Mouse (Mus musculus) kidney, adult 18-20 months (tissue): Measurements from ENCODE around the gene Oasl1.
"Not testable (repeated sequence)": the region's sequence is repeated elsewhere in the genome, so short reads cannot be mapped to it uniquely, and the experiment has no call there.

Experiments used
- DNase-seq: peaks from one replicate; pipeline ENCODE4 v3.0.0; 2021

The Oasl1 gene

DNA sequence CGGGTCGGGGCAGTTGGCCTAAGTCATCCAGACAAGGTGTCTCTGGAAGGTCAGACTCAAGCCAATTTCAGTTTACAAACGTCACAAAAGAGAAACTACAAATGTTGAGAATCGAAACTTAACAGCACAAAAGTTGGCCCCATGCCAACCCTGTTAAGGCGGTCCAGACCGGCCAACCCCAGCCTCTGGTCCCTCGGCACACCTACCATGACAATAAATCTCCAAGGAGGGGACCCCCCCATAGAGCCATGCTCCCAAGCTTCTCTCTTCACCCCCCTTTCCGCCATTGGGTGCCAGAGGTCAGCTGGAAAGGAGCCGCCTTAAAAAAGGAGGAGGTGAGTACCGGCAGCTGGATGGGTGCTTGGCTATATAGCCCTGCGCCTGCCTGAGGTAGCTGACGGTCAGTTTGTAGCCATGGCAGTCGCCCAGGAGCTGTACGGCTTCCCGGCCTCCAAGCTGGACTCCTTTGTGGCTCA, at the start of gene Oasl1:
Oasl1 (plus strand) TSS at position 243 of the 476 bp plus-strand sequence.
- peak; percentile 82 for DNase-seq

DNA sequence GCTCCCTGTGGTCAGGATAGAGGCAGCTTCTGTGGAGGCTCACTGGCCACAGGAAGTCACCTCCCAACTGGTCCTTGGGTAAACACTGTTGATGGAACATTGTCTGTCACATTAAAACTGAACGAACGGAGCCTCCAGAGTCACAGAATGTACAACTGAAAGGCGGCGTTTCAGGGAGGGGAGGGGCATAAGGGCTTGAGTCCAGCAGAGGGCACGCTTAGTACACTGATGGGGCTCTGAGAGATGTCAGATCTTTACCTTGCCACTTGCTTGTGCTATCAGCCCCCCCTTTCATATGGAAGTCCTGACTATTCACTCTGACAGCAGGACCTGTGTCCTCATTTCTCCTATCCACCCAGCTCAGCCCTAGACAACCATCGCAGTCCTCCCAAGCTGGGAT, 47.2 kb upstream of the Oasl1 start:
- peak; percentile 38 for DNase-seq

DNA sequence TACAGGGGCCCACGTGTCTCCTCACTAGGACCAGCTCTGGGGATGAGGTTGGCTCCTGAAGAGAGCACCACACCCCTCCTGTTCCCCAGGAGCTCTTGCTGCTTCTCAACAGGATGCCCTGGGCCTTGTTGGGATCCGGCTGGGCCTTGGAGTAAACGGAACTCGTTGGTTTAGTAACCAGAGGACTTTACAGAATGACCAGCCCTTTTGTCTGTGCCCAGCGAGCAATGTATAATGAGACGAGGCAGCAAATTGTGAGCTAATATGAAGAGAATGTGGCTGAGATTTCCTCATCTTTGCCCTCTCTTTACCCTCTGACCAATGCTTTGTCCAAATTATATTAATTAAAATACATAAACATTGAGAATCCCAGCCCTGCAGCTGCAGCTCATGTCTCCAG, 46.7 kb upstream of the Oasl1 start:
- no peak for DNase-seq

DNA sequence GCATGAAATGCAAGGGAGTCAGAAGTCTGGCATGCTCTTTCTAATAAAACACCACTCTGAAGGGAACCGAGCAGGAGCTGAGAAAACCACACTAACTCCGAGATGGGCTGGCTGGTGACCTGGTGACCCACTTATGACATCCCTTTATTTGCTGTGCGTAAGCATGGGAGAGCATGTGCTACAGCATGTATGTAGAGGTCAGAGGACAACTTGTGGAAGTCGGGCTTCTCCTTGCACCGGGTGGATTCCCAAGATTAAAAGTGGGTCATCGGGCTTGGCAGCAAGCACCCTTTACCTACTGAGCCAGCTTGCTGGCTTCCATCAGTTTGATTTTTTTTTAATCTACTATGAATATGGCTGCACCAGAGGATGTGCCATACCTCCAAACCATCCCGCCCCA, 45.6 kb upstream of the Oasl1 start:
- DNase-seq = no peak

DNA sequence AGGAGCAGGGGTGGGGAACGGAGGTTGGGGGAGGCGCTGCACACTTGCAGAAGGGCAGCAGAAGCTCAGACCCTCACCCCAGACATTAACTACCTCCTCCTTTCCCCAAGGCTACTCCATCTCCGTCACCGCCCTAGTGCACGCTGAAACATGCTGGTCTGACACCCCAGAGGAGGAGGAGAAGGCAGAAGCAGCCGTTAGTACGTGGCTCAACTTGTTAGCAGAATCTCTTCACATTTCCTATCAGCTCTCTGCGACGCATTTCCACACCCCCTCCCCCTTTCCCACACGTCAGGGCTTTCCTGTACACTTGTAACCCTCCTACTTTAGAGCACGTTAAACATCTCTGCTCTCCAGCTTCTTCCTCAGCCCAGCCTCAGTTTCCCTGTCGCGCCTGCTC, 43.6 kb upstream of the Oasl1 start:
- no peak for DNase-seq

DNA sequence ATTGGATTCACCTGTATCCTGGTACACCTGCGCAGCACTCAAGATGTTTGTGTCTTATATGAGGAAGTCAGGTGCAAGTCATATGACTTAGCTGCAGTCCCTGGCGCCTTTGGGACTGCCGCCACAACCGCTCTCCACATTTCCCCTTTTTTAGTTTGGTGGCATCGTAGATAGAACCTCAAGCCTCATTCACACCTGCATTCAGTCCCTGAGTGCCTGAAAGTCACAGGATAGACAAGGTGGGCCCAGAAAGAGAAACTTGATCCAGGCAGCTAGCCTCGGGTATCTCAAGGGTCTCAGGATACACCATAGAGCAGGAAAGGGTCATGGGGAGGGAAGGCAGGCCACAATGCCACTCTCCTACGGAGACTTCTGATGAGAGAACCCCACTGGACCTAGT, 40.7 kb upstream of the Oasl1 start:
- DNase-seq = not testable (repeated sequence)

DNA sequence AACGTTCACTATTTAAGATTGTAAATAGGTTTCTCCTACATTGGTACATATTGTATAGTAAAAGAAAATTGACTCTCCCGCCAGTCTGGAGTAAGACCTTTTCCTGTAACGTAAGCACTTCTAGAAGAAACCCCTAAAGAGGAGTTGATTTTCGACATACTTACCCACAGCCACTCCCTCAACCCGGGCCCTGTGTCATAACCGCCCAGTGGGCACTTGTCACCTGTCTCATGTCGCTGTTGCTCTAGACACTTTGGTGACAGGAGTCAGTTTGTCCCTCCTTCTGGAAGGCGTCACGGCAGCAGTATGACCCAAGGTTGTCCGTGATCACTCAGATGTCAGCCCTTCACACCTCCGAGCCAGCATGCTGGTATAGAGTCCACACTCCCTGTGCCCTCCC, 40.0 kb upstream of the Oasl1 start:
- no peak for DNase-seq

DNA sequence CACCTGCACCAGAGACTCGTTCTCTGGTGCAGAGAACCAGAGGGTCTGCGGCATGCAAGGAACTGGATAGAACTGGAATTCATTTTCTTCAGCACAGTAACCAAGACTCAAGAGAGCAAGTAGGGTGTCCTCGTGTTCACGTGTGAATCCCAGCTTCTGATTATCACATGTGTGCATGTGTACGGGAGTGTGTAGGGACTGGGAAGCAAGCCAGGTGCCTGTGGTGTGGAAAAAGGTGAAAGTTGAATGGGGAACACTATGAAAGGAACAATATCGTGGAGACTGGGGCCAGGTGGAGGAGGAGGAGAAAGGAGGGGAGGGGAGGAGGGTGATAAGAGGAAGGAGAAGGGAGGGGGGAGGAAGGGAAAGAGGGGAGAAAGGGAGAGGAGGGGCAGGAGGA, 36.2 kb upstream of the Oasl1 start:
- no peak for DNase-seq

DNA sequence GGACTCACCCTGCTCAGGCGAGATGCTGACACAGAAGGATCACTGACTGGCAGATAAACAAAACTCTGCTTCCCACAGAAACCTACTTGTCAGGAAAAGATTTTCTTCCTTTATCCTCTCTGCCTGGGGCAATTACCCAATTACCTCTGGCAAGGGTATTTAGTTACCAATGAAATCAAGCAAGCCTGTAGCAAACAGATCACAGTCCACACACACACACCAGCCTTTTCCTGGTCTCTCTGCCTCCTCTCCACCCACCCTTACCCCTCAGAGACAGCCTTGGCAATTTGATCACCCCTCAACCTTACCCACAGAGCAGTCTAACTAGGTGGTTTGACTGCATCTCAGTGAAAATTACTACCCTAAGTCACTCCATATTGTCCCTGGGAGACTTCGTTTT, 34.0 kb upstream of the Oasl1 start:
- DNase-seq = no peak

DNA sequence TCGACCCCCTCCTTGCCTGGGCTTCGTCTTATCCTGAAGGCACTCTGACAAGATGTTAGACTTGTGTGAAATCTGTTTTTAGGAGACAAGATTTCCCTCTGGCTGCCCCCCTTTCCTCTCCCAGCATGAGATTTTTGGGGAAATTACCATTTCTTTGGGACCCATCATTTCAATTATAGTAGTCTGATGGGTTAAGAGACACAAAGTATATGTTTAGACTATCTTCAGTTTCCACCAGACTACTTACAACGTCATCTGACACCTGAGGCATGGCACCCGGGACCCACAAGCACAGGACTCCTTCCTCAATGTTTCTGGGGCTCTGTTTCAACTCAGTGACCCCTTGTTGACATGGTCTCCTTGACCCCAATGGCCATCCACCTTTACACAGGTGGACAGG, 27.5 kb upstream of the Oasl1 start:
- DNase-seq = no peak

DNA sequence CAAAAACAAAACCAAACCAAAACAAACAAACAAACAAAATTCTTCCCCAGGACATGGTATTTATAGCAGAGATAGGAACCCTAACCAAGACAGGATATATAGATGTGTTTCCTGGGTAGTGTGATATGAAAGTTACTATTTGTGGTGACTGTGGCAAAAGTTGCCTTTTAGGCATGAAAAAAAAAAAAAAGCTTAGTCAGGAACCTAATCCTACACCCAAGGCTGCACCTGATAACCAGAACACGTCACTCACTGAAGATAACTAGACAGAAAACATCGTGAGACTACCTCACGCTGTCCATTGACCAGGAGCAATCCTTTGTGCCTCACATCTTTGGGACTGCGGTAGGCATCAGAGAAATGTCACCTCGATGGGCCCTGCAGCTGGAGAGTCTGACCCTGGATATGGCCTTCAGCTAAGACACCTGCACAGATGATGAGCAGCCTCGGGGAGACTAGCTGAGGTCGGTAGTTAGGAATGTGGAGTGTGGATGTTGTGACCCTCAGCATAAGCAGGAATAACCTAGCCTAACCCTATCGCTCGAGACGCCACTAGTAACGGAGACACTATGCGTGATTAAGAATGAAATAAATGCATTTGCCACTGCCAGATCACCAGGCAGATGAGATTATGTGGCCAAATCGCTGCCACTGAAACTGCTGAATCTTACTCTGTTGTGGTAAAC, 26.2 kb upstream of the Oasl1 start, which contains the start of gene Oasl2:
Oasl2 (plus strand) TSS at position 249 of the 686 bp plus-strand sequence.
- no peak for DNase-seq

DNA sequence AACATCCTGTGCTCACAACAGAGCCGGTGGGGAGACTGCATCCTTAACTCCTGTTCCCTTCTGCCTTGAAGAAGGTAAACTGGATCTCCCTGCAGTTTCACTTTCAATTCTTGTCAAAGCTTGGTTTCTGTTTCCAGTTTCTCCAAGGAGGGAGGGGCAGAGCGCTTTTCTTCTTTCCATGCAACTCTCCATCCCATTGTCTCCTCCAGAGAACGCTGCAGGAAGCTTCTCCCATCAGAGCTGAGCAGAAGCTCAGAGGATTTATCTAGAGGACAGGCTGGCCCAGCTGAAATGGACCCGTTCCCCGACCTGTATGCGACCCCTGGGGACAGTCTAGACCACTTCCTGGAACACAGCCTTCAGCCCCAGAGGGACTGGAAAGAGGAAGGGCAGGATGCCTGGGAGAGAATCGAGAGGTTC, 25.7 kb upstream of the Oasl1 start:
- peak; percentile 59 for DNase-seq

DNA sequence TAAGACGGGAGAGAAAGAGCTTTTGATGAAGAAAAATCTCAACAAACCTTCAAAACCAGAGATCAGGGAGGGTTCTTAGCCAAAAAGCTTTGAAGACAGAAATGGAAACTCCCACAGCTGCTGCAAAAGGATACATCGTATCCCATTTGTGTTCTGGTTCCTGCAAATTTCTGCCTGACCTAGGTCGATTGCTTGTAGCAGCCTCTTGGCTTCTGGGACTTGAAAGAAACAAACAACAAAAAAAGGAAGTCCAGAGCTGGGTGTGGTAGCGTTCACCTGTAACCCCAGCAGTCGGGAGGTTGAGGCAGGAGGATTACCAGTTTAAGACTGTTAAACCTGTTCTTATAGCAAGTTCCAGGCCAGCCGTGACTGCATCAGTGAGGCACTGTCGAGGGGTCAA, 24.2 kb upstream of the Oasl1 start:
- DNase-seq = no peak

DNA sequence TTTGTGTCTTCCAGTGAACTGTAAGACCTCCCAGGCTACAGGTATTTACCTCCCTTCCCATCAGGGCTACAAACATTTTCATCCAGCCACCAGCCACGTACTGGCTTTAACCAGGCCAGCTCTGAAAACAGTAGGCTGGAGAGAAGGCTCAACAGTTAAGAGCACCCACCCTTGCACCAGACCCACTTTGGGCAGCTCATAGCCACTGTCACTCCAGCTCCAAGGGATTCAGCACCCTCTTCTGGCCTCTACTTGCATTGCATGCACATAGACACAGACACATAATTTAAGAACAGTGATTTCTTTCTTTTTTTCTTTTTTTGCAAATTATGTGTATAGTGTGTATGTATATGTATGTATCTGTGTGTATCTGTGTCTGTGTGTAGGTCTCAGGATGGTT, 20.6 kb upstream of the Oasl1 start:
- DNase-seq = peak; percentile 67

DNA sequence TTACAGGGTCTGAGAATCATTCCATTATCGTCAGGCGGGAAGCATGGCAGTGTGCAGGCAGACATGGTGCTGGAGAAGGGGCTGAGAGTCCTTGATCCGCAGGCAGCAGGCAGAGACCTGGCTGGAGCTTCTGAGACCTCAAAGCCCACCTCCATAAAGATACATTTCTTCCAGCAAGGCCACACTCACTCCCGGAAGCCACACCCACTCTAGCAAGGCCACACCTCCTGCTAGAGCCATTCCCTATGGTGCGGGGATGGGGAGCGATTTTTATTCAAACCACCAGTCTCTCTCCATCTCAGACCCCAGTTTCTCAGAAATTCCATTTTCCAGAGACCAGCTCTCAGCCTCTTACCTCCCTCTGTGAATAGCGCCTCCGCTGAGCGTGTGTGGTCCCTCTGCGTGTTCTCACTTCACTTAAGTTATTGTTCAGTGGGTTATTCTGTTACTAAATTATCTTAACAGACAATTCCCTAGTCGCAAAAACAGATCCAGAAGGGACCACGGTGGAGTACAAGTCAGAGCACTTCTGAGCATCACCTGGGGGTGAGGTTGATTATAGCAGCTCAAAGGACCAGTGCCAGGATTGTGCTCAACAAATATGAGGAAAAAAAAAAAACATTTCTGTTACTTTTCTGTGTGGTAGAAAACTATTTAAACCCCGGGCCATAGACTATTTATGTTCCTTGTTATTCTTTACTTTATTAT, 14.3 kb upstream of the Oasl1 start:
- no peak for DNase-seq

DNA sequence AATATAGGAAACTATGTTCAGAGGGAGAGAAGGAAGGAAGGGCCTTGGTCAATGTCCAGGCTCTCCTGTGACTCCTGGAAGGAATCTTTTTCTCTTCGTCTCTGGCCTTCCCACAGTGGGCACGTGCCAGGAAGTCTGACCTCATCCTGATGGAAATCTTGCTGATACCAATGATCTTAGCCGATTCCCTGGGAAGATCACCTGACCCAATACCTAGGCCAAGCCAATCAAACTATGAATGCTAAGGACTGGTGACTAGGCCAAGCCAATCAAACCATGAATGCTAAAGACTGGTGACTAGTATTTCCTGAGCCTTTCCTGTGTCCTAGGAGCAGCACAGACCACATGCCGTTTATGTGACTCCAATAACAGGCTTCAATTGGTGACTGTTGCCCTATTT, 9.4 kb upstream of the Oasl1 start:
- DNase-seq = peak; percentile 31

DNA sequence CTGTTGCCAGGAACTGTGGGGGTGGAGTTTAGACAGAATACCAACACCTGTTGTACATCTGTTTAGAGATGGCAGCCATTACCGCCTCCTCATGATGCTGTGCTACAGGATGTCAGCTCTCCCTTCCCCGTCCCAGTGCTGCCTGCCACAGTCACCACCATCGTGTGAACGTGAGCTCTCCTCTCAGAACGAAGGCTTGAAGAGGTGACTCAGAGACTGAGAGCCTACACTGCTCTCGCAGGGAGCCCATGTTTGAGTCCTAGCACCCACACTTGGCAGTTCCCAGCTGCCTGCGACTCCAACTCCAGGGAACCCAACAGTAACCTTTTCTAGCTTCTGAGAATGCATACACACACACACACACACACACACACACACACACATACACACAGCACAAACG, 8.2 kb upstream of the Oasl1 start:
- no peak for DNase-seq

DNA sequence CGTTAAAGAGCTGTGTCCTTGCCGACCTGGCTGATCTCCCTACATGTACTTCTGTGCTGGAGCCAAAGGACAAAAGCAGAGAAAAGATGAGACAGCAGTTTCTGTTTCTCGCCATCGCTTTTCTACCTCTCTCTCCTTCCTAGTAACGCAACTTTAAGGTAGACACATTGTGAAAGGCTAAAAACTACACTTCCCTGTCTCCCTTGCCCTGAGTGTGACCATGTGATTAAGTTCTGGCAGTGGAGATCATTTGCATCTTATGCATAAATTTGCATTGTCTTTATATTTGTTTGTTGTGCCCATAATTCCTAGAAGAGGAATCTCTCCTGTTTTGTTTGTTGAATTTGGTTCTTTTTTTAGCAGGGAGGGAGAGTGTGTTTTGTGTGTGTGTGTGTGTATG, 7.2 kb upstream of the Oasl1 start:
- DNase-seq = no peak

DNA sequence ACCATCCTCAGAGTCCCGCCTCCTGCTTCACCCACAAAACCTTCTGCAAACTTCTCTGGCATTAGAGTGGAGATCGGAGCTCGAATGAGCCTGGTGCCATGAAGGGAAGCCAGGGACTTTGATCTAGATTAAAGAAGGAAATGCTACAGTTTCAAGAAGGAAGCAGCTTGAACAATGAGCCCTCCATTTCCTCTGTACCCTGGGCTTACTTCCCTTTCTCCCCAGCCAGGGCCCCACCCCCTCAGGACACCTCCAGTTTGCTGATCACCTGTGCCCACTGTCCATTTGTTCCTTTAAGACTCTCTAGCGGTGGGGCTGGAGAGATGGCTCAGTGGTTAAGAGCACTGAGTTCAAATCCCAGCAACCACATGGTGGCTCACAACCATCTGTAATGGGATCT, 6.3 kb upstream of the Oasl1 start:
- DNase-seq = no peak

DNA sequence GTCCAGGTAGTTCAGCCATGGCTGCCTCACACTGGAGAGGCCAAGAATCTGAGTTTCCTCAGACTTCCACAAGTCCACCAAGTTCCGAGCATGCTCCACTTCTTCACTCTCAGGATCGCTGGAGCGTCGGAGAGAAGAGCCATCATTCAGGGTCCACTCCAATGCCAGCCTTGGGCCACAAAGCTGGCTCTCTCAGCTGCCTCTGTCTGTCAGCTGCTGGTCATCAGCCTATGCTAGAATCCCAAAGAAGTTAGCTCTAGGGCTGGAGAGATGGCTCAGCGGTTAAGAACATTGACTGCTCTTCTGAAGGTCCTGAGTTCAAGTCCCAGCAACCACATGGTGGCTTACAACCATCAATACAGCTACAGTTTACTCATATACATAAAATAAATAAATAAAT, 5.7 kb upstream of the Oasl1 start:
- not testable (repeated sequence) for DNase-seq

DNA sequence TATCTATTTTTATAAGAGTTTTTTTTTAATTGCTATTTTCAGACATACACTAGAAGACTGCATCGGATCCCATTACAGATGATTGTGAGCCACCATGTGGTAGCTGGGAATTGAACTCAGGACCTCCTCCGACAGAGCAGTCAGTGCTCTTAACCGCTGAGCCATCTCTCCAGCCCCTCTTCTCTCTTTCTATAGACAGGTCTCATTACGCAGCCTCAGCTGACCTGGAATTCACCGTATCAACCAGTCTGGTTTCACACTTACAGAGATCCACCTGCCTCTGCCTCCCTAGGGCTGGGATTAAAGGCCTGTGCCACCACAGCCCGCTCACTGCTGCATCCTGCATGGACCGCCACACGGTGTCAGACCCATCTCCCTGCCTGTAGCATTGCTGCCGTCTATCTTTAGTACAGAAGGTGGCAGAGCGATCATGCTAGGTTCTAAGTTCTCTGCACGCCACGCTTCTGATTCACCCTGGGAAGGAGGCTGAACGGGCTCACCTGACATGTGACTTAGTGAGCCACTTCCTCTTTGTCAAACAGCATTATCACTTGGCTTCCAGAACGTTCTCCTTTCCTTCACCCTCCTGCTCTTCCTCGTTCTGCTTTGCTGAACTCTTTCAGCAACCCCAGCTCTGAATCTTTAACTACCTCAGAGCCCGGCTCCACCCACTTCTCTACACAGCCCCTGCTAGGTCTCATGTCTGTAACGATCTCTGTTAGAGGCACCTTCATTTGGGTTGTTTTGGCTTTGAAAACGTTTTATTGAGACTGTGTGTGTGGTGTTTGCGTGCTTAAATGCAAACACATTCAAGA, 1.3 kb upstream of the Oasl1 start:
- peak; percentile 42 for DNase-seq

DNA sequence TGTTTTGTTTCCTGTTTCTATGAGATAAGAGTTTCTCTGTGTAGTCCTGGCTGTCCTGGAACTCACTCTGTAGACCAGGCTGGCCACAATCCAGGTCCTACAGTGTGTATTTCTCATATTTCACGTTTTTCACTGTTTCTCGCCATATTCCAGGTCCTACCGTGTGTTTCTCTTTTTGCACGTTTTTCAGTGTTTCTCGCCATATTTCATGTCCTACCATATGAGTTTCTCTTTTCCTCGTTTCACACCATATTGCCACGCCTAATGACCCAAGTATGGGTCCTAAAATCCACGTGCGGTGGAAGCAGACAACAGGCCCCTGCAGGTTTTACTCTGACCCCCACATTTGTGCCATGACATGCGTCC, 691 bp upstream of the Oasl1 start:
- DNase-seq = no peak

DNA sequence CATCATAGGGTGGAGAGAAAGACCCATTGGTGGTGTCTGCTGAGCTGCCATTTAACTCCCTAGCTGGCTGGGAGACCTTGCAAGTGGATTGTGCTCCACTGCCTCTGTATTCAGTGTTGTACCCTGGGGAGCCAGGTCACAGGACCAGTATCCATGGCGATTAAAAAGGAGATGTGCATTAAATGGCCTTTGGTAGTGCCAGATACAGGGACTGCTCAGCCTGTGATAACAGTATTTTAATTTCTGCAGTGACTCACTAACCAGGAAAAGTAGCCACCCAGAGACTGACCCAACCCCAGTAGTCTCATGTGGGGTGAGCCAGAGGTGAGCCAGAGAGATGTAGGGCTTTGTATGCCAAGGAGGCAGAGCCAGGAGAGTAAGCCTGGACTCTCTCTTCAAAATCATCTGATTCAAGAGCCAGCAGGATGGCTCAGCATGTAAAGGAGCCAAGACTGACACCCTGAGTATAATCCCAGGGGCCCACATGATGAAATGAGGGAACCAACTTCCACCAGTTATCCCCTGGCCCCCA, 3.2 kb downstream of the Oasl1 start:
- DNase-seq = no peak

DNA sequence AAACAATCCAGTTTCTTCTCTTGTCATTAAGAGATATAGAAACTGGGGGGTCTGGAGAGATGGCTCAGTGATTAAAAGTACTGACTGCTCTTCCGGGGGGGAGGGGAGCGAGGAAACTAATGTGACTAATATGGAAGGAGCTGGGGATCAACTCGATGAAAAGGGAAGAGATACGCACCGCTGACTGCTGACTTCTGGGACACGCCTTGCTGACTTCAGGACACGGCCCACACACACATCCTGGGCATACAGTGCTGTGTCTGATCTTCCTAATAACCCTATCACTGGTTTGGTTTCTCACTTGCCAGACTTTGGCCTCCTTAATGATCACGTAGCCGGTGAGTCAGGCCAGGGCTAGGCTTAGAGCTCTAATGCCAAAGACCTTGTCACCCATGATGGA, 3.7 kb downstream of the Oasl1 start:
- no peak for DNase-seq
